Mouse (Mus musculus) hindbrain, embryonic 15.5 days (tissue): Measurements from ENCODE around the gene Wdfy3. TPM values are rescaled to one million over a fixed set of nuclear protein-coding genes. Genes with fewer than 3 reads are reported as not detected.
"Not testable (repeated sequence)": the region's sequence is repeated elsewhere in the genome, so short reads cannot be mapped to it uniquely, and the experiment has no call there.

Source experiments
- ATAC-seq: fragments of 200-750 bp; cut with Nextera tagmentation; 2 replicates; pipeline ENCODE4 v1.8.0; 2017; ENCODE audit warnings: low read depth, moderate number of reproducible peaks, moderate TSS enrichment; ENCODE audit not compliant: low FRiP score
- H3K27ac ChIP-seq: fragments of 300-500 bp; sonication (generic); replicated peaks from 2 replicates; pipeline ENCODE4 v1.5.1; 2015; ENCODE audit warnings: mild to moderate bottlenecking, inconsistent platforms
- H3K27me3 ChIP-seq: fragments of 300-500 bp; sonication (generic); 2 replicates; pipeline ENCODE4 v1.6.1; 2015; ENCODE audit warnings: control low read depth, inconsistent platforms
- H3K36me3 ChIP-seq: fragments of 300-500 bp; sonication (generic); 2 replicates; pipeline ENCODE4 v1.6.1; 2015; ENCODE audit warnings: control low read depth, inconsistent platforms
- H3K4me1 ChIP-seq: fragments of 300-500 bp; sonication (generic); replicated peaks from 2 replicates; pipeline ENCODE4 v1.6.1; 2015; ENCODE audit warnings: control low read depth, inconsistent platforms
- H3K4me2 ChIP-seq: fragments of 300-500 bp; sonication (generic); 2 replicates; pipeline ENCODE4 v1.6.1; 2015; ENCODE audit warnings: moderate library complexity, mild to moderate bottlenecking, inconsistent platforms
- H3K4me3 ChIP-seq: fragments of 300-500 bp; sonication (generic); 2 replicates; pipeline ENCODE4 v1.5.1; 2015; ENCODE audit warnings: mild to moderate bottlenecking, inconsistent platforms
- H3K9ac ChIP-seq: fragments of 300-500 bp; sonication (generic); 2 replicates; pipeline ENCODE4 v1.6.1; 2015; ENCODE audit warnings: inconsistent platforms
- H3K9me3 ChIP-seq: fragments of 300-500 bp; sonication (generic); 2 replicates; pipeline ENCODE4 v1.6.1; 2016; ENCODE audit warnings: control low read depth, inconsistent platforms
- WGBS: fragments of 180-500 bp; shearing (Covaris S2); methylation state at CpG from one replicate; pipeline ENCODE4 v1.1.7; 2015; 5-methylcytosine and 5-hydroxymethylcytosine counted together
- polyA plus RNA-seq: library from polyadenylated mRNA; unstranded; fragments of >200 nt; fragmentation: Nextera tagmentation; extraction: Ambion mirVana; gene quantifications from 2 replicates; pipeline ENCODE4 v1.2.1, GENCODE M21; 2015

The Wdfy3 gene
- polyA plus RNA-seq, 1 experiment from 2014 or later = 27.4 TPM

GRCm38 (mm10) chr5:101837605-101838004, 232.1 kb downstream of the Wdfy3 start:
- not testable (repeated sequence) for H3K4me3 ChIP-seq, ATAC-seq, H3K4me1 ChIP-seq, H3K4me2 ChIP-seq, H3K9me3 ChIP-seq, H3K9ac ChIP-seq, H3K27me3 ChIP-seq, H3K27ac ChIP-seq
- peaks cover 82% of the 10 kb centered on the region for H3K36me3 ChIP-seq
- 97% methylated on average over 2 of the region's 2 CpGs for WGBS

GRCm38 (mm10) chr5:101836221-101836620, 233.5 kb downstream of the Wdfy3 start:
- Histone ChIP-seq H3K9me3 (no peaks in the 10 kb centered on the region), H3K4me3 (no peak overlapping the region), H3K4me1 (no peaks in the 10 kb centered on the region), H3K4me2 (no peak overlapping the region), H3K9ac (no peak overlapping the region), H3K36me3 (peaks cover 80% of the 10 kb centered on the region), H3K27ac (no peak overlapping the region), H3K27me3 (no peaks in the 10 kb centered on the region)
- no peak for ATAC-seq
- 92% methylated on average over 11 of the region's 11 CpGs for WGBS

GRCm38 (mm10) chr5:101833875-101834274, 235.8 kb downstream of the Wdfy3 start:
- H3K9ac ChIP-seq = no peak overlapping the region
- H3K4me3 ChIP-seq = no peak overlapping the region
- H3K4me2 ChIP-seq = no peak overlapping the region
- WGBS = 59% methylated on average over 8 of the region's 8 CpGs
- no peaks in the 10 kb centered on the region for H3K4me1 ChIP-seq
- H3K27ac ChIP-seq = no peak overlapping the region
- no peaks in the 10 kb centered on the region for H3K27me3 ChIP-seq
- H3K36me3 ChIP-seq = peaks cover 64% of the 10 kb centered on the region
- ATAC-seq = no peak
- H3K9me3 ChIP-seq = no peaks in the 10 kb centered on the region

- Histone ChIP-seq H3K4me1 (no peaks in the 10 kb centered on the region), H3K9ac (no peak overlapping the region), H3K9me3 (no peaks in the 10 kb centered on the region), H3K4me2 (no peak overlapping the region), H3K27me3 (no peaks in the 10 kb centered on the region), H3K36me3 (peaks cover 55% of the 10 kb centered on the region), H3K27ac (no peak overlapping the region), H3K4me3 (no peak overlapping the region)
- no peak for ATAC-seq
- WGBS = 95% methylated on average over 5 of the region's 5 CpGs
These were observed 236.7 kb downstream of the Wdfy3 start for GRCm38 (mm10) chr5:101832991-101833390.

- ATAC-seq = no peak
- H3K27me3 ChIP-seq = no peaks in the 10 kb centered on the region
- no peak overlapping the region for H3K9ac ChIP-seq
- H3K9me3 ChIP-seq = no peaks in the 10 kb centered on the region
- WGBS = 91% methylated on average over 6 of the region's 6 CpGs
- H3K4me3 ChIP-seq = no peak overlapping the region
- peaks cover 2% of the 10 kb centered on the region; the same call in 1 of the 2 replicates for H3K4me1 ChIP-seq
- H3K27ac ChIP-seq = no peak overlapping the region
- H3K4me2 ChIP-seq = no peak overlapping the region
- peaks cover 47% of the 10 kb centered on the region for H3K36me3 ChIP-seq
These were observed 237.7 kb downstream of the Wdfy3 start for GRCm38 (mm10) chr5:101832042-101832441.

GRCm38 (mm10) chr5:101830180-101830579, 239.5 kb downstream of the Wdfy3 start:
- Histone ChIP-seq H3K4me1 (peaks cover 15% of the 10 kb centered on the region), H3K4me2 (no peak overlapping the region), H3K9ac (no peak overlapping the region), H3K9me3 (no peaks in the 10 kb centered on the region), H3K4me3 (no peak overlapping the region), H3K27me3 (no peaks in the 10 kb centered on the region), H3K27ac (no peak overlapping the region), H3K36me3 (peaks cover 37% of the 10 kb centered on the region)
- no peak for ATAC-seq
- 85% methylated on average over 8 of the region's 8 CpGs for WGBS

GRCm38 (mm10) chr5:101828932-101829331, 240.8 kb downstream of the Wdfy3 start:
- no peaks in the 10 kb centered on the region for H3K9me3 ChIP-seq
- 0 out of 2 replicates have a peak, but pooled peaks have one; percentile 44 for ATAC-seq
- H3K4me1 ChIP-seq = peaks cover 15% of the 10 kb centered on the region
- no peaks in the 10 kb centered on the region for H3K27me3 ChIP-seq
- H3K9ac ChIP-seq = no peak overlapping the region
- no peak overlapping the region for H3K4me2 ChIP-seq
- WGBS = 63% methylated on average over 3 of the region's 3 CpGs
- H3K27ac ChIP-seq = no peak overlapping the region
- H3K4me3 ChIP-seq = no peak overlapping the region
- peaks cover 28% of the 10 kb centered on the region; the same call in 1 of the 2 replicates for H3K36me3 ChIP-seq

GRCm38 (mm10) chr5:101827477-101827876, 242.2 kb downstream of the Wdfy3 start:
- no peak overlapping the region for H3K27ac ChIP-seq
- no peak overlapping the region for H3K9ac ChIP-seq
- no peak overlapping the region for H3K4me2 ChIP-seq
- no peak for ATAC-seq
- H3K36me3 ChIP-seq = peaks cover 17% of the 10 kb centered on the region; the same call in 1 of the 2 replicates
- no peaks in the 10 kb centered on the region for H3K27me3 ChIP-seq
- peaks cover 15% of the 10 kb centered on the region for H3K4me1 ChIP-seq
- 46% methylated on average over 12 of the region's 12 CpGs for WGBS
- no peaks in the 10 kb centered on the region for H3K9me3 ChIP-seq
- no peak overlapping the region for H3K4me3 ChIP-seq

GRCm38 (mm10) chr5:101826531-101826970, 243.2 kb downstream of the Wdfy3 start:
- Histone ChIP-seq H3K4me3 (no peak overlapping the region), H3K4me1 (peaks cover 15% of the 10 kb centered on the region), H3K9ac (no peak overlapping the region), H3K4me2 (peak overlapping the region; percentile 50), H3K27ac (no peak overlapping the region), H3K9me3 (no peaks in the 10 kb centered on the region), H3K27me3 (no peaks in the 10 kb centered on the region), H3K36me3 (peaks cover 10% of the 10 kb centered on the region; the same call in 1 of the 2 replicates)
- ATAC-seq = peak; percentile 55; the same call in 1 of the 2 replicates
- 7% methylated on average over 15 of the region's 15 CpGs for WGBS

- 0 out of 2 replicates have a peak, but pooled peaks cover 6% of the 10 kb centered on the region for H3K36me3 ChIP-seq
- 20% methylated on average over 13 of the region's 13 CpGs for WGBS
- no peak overlapping the region for H3K27ac ChIP-seq
- H3K9me3 ChIP-seq = no peaks in the 10 kb centered on the region
- H3K27me3 ChIP-seq = 0 out of 2 replicates have a peak, but pooled peaks cover 3% of the 10 kb centered on the region
- H3K4me2 ChIP-seq = no peak overlapping the region
- H3K4me3 ChIP-seq = no peak overlapping the region
- no peak overlapping the region for H3K9ac ChIP-seq
- peaks cover 15% of the 10 kb centered on the region for H3K4me1 ChIP-seq
- no peak for ATAC-seq
These were observed 244.4 kb downstream of the Wdfy3 start for GRCm38 (mm10) chr5:101825111-101825911.

- peaks cover 15% of the 10 kb centered on the region for H3K4me1 ChIP-seq
- ATAC-seq = no peak
- WGBS = 46% methylated on average over 6 of the region's 6 CpGs
These were observed 247.4 kb downstream of the Wdfy3 start for GRCm38 (mm10) chr5:101822311-101822670.

GRCm38 (mm10) chr5:101821491-101822310, 248.0 kb downstream of the Wdfy3 start:
- H3K36me3 ChIP-seq = no peaks in the 10 kb centered on the region
- no peak for ATAC-seq
- 0 out of 2 replicates have a peak, but pooled peaks cover 3% of the 10 kb centered on the region for H3K27me3 ChIP-seq
- H3K27ac ChIP-seq = no peak overlapping the region
- H3K4me2 ChIP-seq = no peak overlapping the region
- H3K9me3 ChIP-seq = no peaks in the 10 kb centered on the region
- no peak overlapping the region for H3K4me3 ChIP-seq
- H3K4me1 ChIP-seq = peaks cover 10% of the 10 kb centered on the region
- H3K9ac ChIP-seq = no peak overlapping the region
- WGBS = 66% methylated on average over 17 of the region's 17 CpGs

More at GRCm38 (mm10) chr5:101822311-101822670, 247.4 kb downstream of the Wdfy3 start:
- no peak overlapping the region for H3K27ac ChIP-seq
- no peak overlapping the region for H3K9ac ChIP-seq
- H3K4me3 ChIP-seq = no peak overlapping the region
- no peaks in the 10 kb centered on the region for H3K9me3 ChIP-seq
- 0 out of 2 replicates have a peak, but pooled peaks cover 3% of the 10 kb centered on the region for H3K27me3 ChIP-seq
- H3K4me2 ChIP-seq = no peak overlapping the region
- no peaks in the 10 kb centered on the region for H3K36me3 ChIP-seq
